Mouse (Mus musculus) liver, embryonic 15.5 days (tissue): ENCODE results near the gene Olfr827. TPM values are rescaled to one million over a fixed set of nuclear protein-coding genes. Genes with fewer than 3 reads are reported as not detected.

Experiments used
- ATAC-seq: fragments of 200-750 bp; cut with Nextera tagmentation; 2 replicates; pipeline ENCODE4 v1.8.0; 2017; ENCODE audit warnings: moderate number of reproducible peaks, mild to moderate bottlenecking, moderate library complexity; ENCODE audit not compliant: insufficient read depth
- H3K27ac ChIP-seq: fragments of 300-500 bp; sonication (generic); replicated peaks from 2 replicates; pipeline ENCODE4 v1.5.1; 2015; ENCODE audit warnings: mild to moderate bottlenecking, inconsistent platforms
- H3K27me3 ChIP-seq: fragments of 300-500 bp; sonication (generic); 2 replicates; pipeline ENCODE4 v1.6.1; 2015; ENCODE audit warnings: mild to moderate bottlenecking, inconsistent platforms
- H3K36me3 ChIP-seq: fragments of 300-500 bp; sonication (generic); replicated peaks from 2 replicates; pipeline ENCODE4 v1.6.1; 2015; ENCODE audit warnings: moderate library complexity, mild to moderate bottlenecking, inconsistent platforms
- H3K4me1 ChIP-seq: fragments of 300-500 bp; sonication (generic); replicated peaks from 2 replicates; pipeline ENCODE4 v1.6.1; 2015; ENCODE audit warnings: inconsistent platforms
- H3K4me2 ChIP-seq: fragments of 300-500 bp; sonication (generic); 2 replicates; pipeline ENCODE4 v1.6.1; 2015; ENCODE audit warnings: moderate library complexity, mild to moderate bottlenecking, inconsistent platforms
- H3K4me3 ChIP-seq: fragments of 300-500 bp; sonication (generic); replicated peaks from 2 replicates; pipeline ENCODE4 v1.5.1; 2015; ENCODE audit warnings: mild to moderate bottlenecking, inconsistent platforms
- H3K9ac ChIP-seq: fragments of 300-500 bp; sonication (generic); 2 replicates; pipeline ENCODE4 v1.6.1; 2015; ENCODE audit warnings: moderate library complexity, mild to moderate bottlenecking, inconsistent platforms
- H3K9me3 ChIP-seq: fragments of 300-500 bp; sonication (generic); replicated peaks from 2 replicates; pipeline ENCODE4 v1.6.1; 2016; ENCODE audit warnings: inconsistent platforms
- WGBS: fragments of 180-500 bp; shearing (Covaris S2); methylation state at CpG from one replicate; pipeline ENCODE4 v1.1.7; 2015; ENCODE audit warnings: mixed read lengths; ENCODE audit not compliant: insufficient replicate concordance; 5-methylcytosine and 5-hydroxymethylcytosine counted together
- polyA plus RNA-seq: library from polyadenylated mRNA; unstranded; fragments of >200 nt; fragmentation: Nextera tagmentation; extraction: Ambion mirVana; gene quantifications from 2 replicates; pipeline ENCODE4 v1.2.1, GENCODE M21; 2015

Olfr827 gene
- not detected in 2 replicates for polyA plus RNA-seq

DNA sequence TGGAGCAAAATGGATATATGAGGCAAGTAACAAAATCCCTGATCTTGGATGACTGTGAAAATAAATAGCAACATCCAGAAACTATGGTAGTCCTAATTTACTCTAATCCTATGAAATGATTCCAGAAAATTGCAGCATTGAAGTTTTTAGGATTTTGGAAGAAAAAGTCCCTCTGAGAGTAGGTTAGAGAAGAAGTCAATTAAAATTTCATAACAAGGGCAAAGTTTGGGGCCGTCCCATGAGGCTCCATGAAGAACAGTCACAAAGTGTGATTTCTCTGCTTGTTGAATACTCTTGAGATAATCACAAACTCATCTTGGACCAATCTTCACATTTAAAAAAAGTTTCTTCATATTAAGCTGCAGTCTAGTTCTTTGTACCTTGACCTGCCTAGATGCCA is at the start of gene Olfr827:
Olfr827 (minus strand) TSS at position 101 of the 400 bp plus-strand sequence.
- Histone ChIP-seq H3K36me3 (no peaks in the 10 kb centered on the region), H3K4me1 (no peaks in the 10 kb centered on the region), H3K4me3 (no peak within 1 kb of the TSS), H3K9ac (no peak within 1 kb of the TSS), H3K9me3 (no peaks in the 10 kb centered on the region), H3K27me3 (no peaks in the 10 kb centered on the region), H3K4me2 (no peak within 1 kb of the TSS), H3K27ac (no peak within 1 kb of the TSS)
- 47% methylated on average over 1 of the region's 1 CpGs for WGBS
- no peak for ATAC-seq

DNA sequence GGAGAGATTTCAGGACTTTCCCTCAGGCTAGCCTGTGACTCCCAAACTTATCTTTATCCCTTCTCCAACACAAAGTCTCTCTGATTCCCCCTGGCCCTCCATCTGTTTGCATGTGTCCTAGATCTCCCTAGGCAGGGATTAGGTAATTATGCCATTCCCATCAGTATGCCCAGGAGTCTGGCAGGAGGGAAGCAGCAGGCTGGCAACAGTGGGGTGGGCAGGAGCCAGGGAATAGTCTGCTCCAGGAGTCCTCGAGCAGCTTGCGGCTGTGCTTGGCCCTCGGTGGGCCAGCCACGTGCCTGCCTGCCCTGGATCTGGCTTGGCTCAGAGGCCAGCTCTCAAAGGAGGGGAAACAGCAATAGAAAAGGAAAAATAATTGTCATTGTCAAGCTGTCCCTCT is 49.0 kb upstream of the Olfr827 start:
- 54% methylated on average over 4 of the region's 4 CpGs for WGBS
- no peaks in the 10 kb centered on the region for H3K9me3 ChIP-seq
- H3K36me3 ChIP-seq, result no peaks in the 10 kb centered on the region
- ATAC-seq, result no peak
- no peak overlapping the region for H3K27ac ChIP-seq
- no peak overlapping the region for H3K4me2 ChIP-seq
- no peak overlapping the region for H3K4me3 ChIP-seq
- no peaks in the 10 kb centered on the region for H3K4me1 ChIP-seq
- no peaks in the 10 kb centered on the region for H3K27me3 ChIP-seq
- no peak overlapping the region for H3K9ac ChIP-seq

DNA sequence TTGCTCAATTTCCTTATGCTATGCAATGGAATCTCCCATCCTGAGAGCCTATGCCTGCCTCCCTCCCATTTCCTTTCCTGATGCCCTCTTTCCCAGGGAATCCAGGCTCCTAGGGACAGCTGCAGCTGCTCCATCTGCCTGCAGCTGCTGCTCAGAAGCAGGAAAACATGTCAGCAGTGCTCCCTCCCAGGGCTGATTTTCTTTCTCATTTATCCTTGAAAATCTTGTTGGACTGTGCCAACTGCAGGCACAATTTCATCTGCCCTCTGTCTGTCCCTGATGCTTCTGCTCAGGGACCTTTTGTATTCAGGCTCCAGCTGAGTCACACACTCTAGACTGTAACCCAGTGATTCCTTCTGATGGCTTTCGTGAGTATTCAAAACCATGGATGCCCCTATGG is 45.3 kb upstream of the Olfr827 start:
- ATAC-seq, result no peak
- Histone ChIP-seq H3K4me3 (no peak overlapping the region), H3K27me3 (no peaks in the 10 kb centered on the region), H3K27ac (no peak overlapping the region), H3K36me3 (no peaks in the 10 kb centered on the region), H3K9me3 (no peaks in the 10 kb centered on the region), H3K9ac (no peak overlapping the region), H3K4me1 (no peaks in the 10 kb centered on the region), H3K4me2 (no peak overlapping the region)
- WGBS, result 29% methylated on average over 1 of the region's 1 CpGs

DNA sequence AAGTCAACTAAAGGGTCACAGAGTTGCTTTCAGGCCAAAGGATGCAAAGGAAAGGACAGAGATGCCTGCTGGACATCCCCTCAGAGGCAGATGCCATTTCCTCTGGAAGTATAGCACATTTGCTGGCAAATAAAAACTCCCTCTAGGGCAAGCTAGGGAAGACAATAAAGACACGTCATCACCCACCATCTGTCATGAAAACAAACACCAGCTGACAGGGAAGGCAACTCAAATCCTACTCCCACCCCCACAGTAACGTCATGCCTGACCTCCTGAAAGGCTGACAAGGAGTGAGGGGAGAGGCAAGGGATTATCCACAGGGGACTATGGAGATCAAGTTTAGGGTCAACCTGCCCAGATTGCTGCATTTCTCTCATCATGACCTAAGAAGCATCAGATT is 30.1 kb upstream of the Olfr827 start:
- no peak overlapping the region for H3K4me3 ChIP-seq
- no peaks in the 10 kb centered on the region for H3K36me3 ChIP-seq
- ATAC-seq, result no peak
- no peak overlapping the region for H3K9ac ChIP-seq
- 15% methylated on average over 2 of the region's 2 CpGs for WGBS
- H3K27me3 ChIP-seq, result no peaks in the 10 kb centered on the region
- H3K4me2 ChIP-seq, result no peak overlapping the region
- no peak overlapping the region for H3K27ac ChIP-seq
- no peaks in the 10 kb centered on the region for H3K4me1 ChIP-seq
- no peaks in the 10 kb centered on the region for H3K9me3 ChIP-seq

DNA sequence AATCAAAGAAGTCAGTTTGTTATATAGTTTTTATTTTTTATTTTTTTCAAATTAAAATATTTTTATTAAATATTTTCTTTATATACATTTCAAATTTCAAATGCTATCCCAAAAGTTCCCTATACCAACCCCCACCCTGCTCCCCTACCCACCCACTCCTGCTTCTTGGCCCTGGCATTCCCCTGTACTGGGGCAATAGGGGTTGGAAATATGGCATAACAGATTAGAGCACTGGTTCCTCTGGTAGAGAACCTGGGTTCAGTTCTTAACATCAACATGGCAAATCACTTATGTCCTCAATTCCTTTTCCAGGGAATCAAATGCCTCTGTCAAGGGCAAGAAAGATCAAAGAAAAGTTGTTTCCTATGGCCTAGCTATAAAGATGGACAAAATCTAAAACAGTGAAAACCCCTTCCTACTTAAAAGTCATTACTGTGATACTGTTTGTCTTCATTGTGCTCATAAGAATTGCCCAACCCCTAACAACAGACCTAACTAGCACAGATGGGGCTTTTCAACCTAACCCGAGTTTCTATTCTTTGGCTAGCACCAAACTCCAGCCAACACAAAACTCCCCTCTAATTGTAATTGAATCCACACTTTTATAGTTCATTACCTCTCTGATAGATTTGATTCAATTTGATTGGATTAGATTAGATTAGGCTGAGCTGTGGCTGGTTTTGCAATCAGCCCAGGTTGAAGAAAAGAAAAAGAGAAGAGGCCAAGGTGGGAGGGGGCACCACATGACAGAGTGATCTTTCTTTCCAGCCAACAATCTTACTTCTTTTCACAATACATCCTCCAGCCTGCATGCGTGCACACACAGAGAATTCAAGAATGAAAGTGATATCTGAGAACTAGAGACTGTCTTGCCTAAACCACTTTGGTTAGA is 24.4 kb upstream of the Olfr827 start:
- no peak overlapping the region for H3K27ac ChIP-seq
- no peaks in the 10 kb centered on the region for H3K27me3 ChIP-seq
- 42% methylated on average over 2 of the region's 2 CpGs for WGBS
- no peaks in the 10 kb centered on the region for H3K36me3 ChIP-seq
- H3K9me3 ChIP-seq, result no peaks in the 10 kb centered on the region
- no peak overlapping the region for H3K4me3 ChIP-seq
- H3K4me1 ChIP-seq, result no peaks in the 10 kb centered on the region
- no peak for ATAC-seq
- no peak overlapping the region for H3K9ac ChIP-seq
- H3K4me2 ChIP-seq, result no peak overlapping the region

DNA sequence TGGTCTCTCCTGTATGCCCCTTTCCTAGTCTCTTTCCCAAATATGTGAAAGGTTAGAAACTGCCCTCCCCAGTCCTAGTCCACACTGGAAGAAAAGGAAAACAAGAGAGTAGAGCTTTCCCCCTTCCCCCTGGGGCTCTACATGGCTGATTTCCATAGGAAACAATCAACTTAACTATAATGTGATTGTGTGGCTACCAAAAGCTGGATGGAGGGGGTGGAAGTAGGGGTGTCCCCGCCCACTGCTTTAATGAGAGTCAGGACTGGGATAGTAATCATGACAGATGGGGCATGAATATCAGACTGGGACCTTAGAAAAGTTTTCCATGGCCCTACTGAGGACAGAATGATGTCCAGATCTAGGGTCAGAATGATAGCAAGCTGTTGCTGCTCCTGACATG is 20.4 kb upstream of the Olfr827 start:
- no peaks in the 10 kb centered on the region for H3K27me3 ChIP-seq
- no peak overlapping the region for H3K4me2 ChIP-seq
- no peak for ATAC-seq
- no peaks in the 10 kb centered on the region for H3K36me3 ChIP-seq
- no peak overlapping the region for H3K27ac ChIP-seq
- H3K9me3 ChIP-seq, result no peaks in the 10 kb centered on the region
- H3K9ac ChIP-seq, result no peak overlapping the region
- no peaks in the 10 kb centered on the region for H3K4me1 ChIP-seq
- no peak overlapping the region for H3K4me3 ChIP-seq
- 25% methylated on average over 1 of the region's 1 CpGs for WGBS

DNA sequence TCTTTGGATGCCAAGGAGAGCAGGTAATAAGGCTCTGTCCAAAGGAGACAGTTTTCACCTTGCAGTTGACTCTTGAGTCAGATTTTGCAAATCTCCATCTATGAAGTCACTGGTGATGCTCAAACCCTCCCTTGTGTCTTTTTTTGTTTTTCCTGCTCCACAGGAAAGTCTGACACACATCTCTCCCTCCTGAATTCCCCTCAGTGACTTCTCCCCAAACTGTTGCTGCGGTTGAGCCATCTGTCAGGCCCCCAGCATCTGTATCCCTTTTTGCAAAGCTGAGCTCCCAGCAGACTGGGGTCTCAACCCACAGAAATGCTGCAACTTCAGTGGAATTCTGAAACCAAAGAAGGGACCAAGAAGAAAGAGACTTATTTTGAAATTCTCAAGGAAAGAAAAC is 17.9 kb upstream of the Olfr827 start:
- Histone ChIP-seq H3K4me1 (no peaks in the 10 kb centered on the region), H3K9ac (no peak overlapping the region), H3K9me3 (no peaks in the 10 kb centered on the region), H3K4me3 (no peak overlapping the region), H3K27ac (no peak overlapping the region), H3K4me2 (no peak overlapping the region), H3K36me3 (no peaks in the 10 kb centered on the region), H3K27me3 (no peaks in the 10 kb centered on the region)
- 50% methylated on average over 1 of the region's 1 CpGs for WGBS
- ATAC-seq, result no peak

DNA sequence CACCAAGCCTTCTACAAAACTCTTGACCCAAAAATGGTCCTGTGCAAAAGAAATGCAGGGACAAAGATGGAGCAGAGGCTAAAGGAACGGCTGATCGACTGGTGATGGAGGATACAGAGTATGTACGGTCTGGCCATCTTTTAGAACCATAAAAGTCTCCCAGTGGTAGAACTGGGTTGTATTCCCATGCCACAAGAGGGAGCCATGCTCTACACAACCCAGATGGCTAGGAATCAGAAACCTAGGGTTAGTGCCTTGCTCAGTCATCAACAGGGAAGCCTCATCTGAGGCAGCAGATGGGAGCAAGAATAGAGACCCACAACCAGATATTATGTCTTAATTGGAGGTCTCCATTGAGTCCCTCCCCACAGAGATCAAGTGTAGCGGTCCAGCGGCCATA is 15.4 kb upstream of the Olfr827 start:
- H3K4me1 ChIP-seq, result no peaks in the 10 kb centered on the region
- ATAC-seq, result no peak
- H3K27me3 ChIP-seq, result no peaks in the 10 kb centered on the region
- no peak overlapping the region for H3K9ac ChIP-seq
- H3K4me3 ChIP-seq, result no peak overlapping the region
- no peak overlapping the region for H3K27ac ChIP-seq
- no peak overlapping the region for H3K4me2 ChIP-seq
- H3K9me3 ChIP-seq, result no peaks in the 10 kb centered on the region
- H3K36me3 ChIP-seq, result no peaks in the 10 kb centered on the region
- 64% methylated on average over 5 of the region's 5 CpGs for WGBS

DNA sequence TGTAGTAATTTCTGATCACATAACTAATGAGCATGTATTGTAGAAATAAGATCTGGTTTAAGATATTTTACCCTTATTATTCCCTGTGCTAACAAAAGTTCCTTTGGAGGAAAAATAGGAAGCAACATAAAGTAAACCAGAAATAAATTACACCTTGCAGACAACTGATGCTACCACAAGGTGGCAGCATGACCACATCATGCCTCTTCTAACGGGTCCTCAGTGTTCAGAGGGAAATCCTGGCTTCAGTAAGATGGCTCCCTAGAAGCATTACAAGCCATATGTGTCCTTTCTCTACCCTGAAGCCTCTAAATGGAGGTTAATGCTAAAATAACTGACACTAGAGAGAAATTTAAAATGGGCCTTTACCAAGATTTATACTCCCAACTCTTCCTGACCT is 14.0 kb upstream of the Olfr827 start:
- no peaks in the 10 kb centered on the region for H3K36me3 ChIP-seq
- WGBS, result 0% methylated on average over 1 of the region's 1 CpGs
- no peaks in the 10 kb centered on the region for H3K9me3 ChIP-seq
- H3K4me3 ChIP-seq, result no peak overlapping the region
- no peaks in the 10 kb centered on the region for H3K27me3 ChIP-seq
- H3K27ac ChIP-seq, result no peak overlapping the region
- H3K4me2 ChIP-seq, result no peak overlapping the region
- no peak for ATAC-seq
- no peaks in the 10 kb centered on the region for H3K4me1 ChIP-seq
- no peak overlapping the region for H3K9ac ChIP-seq

DNA sequence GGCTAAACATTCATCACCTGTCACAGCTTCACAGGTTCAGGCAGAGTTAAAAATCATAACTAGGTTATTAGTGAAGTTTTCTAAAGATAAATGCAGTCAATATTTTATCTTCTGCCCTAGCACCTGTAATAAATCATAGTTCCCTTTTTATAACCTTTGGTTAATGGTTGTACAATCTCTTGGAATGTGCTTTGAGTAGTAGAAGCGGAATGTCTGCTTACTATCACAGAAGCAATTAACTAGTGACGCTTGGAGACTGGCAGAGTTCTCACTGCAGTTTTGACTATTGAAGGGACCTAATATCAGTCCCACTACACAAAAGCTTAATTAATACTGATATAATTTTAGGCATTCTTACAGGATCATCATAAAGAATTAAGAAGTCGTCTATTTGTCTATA is 10.8 kb upstream of the Olfr827 start:
- ATAC-seq, result no peak
- H3K4me1 ChIP-seq, result no peaks in the 10 kb centered on the region
- no peak overlapping the region for H3K9ac ChIP-seq
- H3K27ac ChIP-seq, result no peak overlapping the region
- no peaks in the 10 kb centered on the region for H3K9me3 ChIP-seq
- no peak overlapping the region for H3K4me3 ChIP-seq
- H3K36me3 ChIP-seq, result no peaks in the 10 kb centered on the region
- 61% methylated on average over 3 of the region's 3 CpGs for WGBS
- H3K4me2 ChIP-seq, result no peak overlapping the region
- no peaks in the 10 kb centered on the region for H3K27me3 ChIP-seq

DNA sequence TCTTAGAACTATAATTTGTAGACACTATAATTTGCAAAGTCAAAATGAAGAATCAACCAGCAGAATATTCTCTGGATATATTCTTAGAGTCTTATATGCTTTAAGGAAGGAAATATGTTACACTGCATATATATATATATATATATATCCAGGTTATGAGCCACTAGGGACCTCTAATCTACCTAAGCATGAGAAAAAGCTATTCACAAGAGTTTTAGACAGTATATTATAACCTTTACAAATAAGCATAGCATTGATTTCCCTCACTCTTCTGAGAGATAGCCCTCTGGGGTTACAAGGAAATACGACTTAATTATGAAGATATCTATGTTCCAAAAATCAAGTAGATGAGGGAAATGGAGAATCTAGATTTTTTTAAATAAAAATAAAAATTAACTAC is 30.1 kb downstream of the Olfr827 start, which contains the start of gene Olfr826:
Olfr826 (minus strand) TSS at position 101 of the 400 bp plus-strand sequence.
- Histone ChIP-seq H3K4me3 (no peak within 1 kb of the TSS), H3K4me1 (no peaks in the 10 kb centered on the region), H3K9me3 (no peaks in the 10 kb centered on the region), H3K4me2 (no peak within 1 kb of the TSS), H3K36me3 (no peaks in the 10 kb centered on the region), H3K27ac (no peak within 1 kb of the TSS), H3K9ac (no peak within 1 kb of the TSS), H3K27me3 (no peaks in the 10 kb centered on the region)
- 50% methylated on average over 1 of the region's 1 CpGs for WGBS
- no peak for ATAC-seq

DNA sequence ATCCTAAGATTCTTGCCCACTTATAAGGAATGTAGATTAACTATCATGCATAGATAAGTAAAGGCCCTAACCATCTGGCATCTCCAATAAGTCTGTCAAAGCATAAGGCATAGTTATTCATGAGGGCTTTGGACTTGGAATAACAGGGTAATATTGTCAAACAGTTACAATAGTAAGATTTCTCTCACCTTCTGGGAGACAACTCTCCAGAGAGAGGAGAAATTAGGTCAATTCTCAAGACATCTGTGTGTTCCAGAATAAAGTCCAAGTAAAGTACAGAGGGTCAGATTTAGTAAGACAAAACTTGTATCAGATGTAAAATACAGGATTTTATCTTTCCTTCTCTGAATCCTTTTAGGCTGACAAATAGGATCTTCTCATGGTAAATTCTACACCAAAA is 47.5 kb downstream of the Olfr827 start, which contains the start of gene Olfr825:
Olfr825 (minus strand) TSS at position 101 of the 400 bp plus-strand sequence.
- Histone ChIP-seq H3K4me2 (no peak within 1 kb of the TSS), H3K27me3 (no peaks in the 10 kb centered on the region), H3K9ac (no peak within 1 kb of the TSS), H3K36me3 (no peaks in the 10 kb centered on the region), H3K4me1 (no peaks in the 10 kb centered on the region), H3K4me3 (no peak within 1 kb of the TSS), H3K27ac (no peak within 1 kb of the TSS), H3K9me3 (no peaks in the 10 kb centered on the region)
- ATAC-seq, result no peak
